Mouse (Mus musculus): ENCODE measurements at regions not wholly inside any gene's neighbourhood (a gene's known extent, or its start where the extent isn't known, plus 50 kb on each side); places are given as distances from the start of the nearest gene placed in this dataset.
"Not testable (repeated sequence)": the region's sequence is repeated elsewhere in the genome, so short reads cannot be mapped to it uniquely, and the experiment has no call there.

GRCm38 (mm10) chr10:22556401-22556800 is 88.4 kb upstream of the Slc2a12 start:
- DNase-seq, result not testable (repeated sequence)

GRCm38 (mm10) chr10:22569250-22570010 is 75.4 kb upstream of the Slc2a12 start:
- not testable (repeated sequence) for DNase-seq

DNA sequence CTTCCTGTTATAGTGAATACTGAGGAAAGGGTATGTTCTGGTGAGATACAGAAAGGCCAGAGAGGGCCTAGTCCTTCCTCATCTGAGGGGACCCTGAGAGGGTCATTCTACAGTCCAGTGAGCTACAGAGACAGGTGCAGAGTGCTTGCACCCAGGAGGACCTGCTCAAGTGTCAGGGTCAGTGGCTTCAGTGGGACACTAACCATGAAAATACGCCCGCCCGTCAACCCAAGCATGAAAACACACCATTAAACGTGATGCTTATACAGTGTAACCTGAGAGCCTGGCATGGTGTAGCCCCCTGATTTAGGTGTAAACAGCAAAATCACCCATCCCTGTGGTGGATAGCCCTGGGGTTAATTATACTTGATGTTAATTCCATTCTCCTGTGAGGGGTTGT is 70.8 kb upstream of the Slc2a12 start:
- DNase-seq, result not testable (repeated sequence)

GRCm38 (mm10) chr10:22579426-22579825 is 65.4 kb upstream of the Slc2a12 start:
- DNase-seq, result peak; percentile 63

GRCm38 (mm10) chr10:22581300-22581699 is 63.5 kb upstream of the Slc2a12 start:
- DNase-seq, result not testable (repeated sequence)

GRCm38 (mm10) chr10:22583306-22583705 is 61.5 kb upstream of the Slc2a12 start:
- DNase-seq, result not testable (repeated sequence)

GRCm38 (mm10) chr10:22588587-22588986 is 56.2 kb upstream of the Slc2a12 start:
- DNase-seq, result not testable (repeated sequence)

DNA sequence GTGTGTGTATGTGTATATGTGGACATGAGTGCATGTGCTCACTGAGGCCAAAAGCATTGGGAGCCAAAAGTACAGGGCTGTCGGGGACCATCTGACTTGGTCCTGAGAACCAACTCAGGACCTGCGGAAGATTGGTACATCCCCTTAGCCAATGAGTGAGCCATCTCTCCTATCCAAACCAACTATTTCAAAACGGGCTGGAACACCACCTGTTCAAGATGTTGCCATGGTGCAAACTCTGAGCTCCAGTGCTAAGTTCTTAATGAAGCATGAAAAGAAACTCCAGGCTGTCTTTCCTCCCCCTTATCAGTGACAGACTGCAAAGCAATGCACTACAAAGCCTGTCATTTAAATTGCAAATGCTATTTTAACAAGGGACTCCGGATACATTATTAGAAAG is 53.1 kb upstream of the Slc2a12 start:
- DNase-seq, result not testable (repeated sequence)

DNA sequence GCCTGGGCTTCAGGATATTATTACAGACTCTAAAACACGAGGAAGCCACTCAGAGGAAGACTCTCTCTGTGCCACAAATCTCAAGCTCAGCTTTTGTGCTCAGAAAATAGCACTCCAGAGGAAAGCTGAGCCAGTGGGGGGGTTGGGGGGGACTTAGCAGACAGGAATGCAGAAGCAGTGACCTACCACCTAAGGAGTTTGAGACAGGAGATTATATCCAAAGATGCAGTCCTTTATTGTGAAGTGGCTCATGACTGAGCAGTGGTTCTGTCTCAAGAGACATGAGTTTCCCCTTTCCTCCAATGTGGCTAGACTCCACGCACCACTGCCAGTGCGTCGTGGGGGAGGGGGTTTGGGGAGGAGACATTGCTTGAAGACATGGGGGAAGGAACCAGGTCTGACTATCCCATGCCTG is 52.6 kb upstream of the Slc2a12 start:
- DNase-seq, result not testable (repeated sequence)

- not testable (repeated sequence) for DNase-seq
Observed at GRCm38 (mm10) chr10:22592752-22593151, 52.1 kb upstream of the Slc2a12 start.
